Mouse (Mus musculus): Measurements from ENCODE around the gene Yjefn3. TPM values are rescaled to one million over a fixed set of nuclear protein-coding genes. Genes with fewer than 3 reads are reported as not detected.

Yjefn3 gene
- polyA plus RNA-seq, 2 experiments: 0.30 to 0.79 TPM

DNA sequence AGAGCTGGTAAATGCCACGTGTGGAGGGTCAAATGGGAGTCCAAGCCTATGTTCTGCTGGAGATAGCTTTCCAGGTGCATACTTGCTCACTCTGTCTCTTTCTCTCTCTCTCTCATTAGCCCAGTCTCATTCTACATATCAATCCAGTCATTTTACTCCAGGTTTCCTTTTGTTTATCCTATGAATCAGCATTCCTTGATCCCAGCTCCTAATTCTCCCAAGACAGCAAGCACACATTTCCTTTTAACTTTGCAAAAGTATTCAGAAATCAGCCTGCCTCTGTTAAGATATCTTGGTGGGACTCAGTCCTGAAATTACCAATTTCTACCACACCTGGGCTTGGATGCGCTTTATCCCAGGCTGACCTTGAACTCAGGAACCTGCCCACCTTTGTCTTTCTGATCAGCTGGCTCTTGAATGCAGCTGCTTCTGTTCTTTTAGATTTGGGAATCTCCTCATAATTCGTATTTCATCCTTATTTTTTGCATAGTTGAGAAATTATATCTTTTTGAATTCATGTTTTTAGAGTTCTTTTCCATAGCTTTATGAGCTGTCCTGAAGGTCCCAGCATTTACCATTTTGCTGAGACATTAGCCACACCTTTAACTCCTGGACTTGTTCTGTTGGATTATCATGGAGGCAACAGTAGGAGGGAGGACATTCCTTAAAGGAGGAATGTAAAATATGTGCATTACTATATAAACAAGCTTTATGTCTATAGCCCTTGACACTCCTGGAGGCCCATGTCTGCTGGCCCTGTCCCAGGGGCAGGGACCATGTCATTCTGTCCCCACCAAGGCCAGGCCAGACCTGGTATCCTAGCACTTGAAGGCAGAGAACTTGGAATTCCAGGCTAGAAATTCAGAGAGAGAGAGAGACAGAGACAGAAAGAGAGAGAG lies 55.1 kb downstream of the Yjefn3 start:
- 53% methylated on average over 3 of the region's 3 CpGs for WGBS (ENCODE audit: insufficient replicate concordance)
- ATAC-seq (ENCODE audit: insufficient read depth) (no peak), DNase-seq (ENCODE audit: low read depth in 3 of 3, low spot score in 3 of 3) (no peak)
- no peak overlapping the region for H3K4me2 ChIP-seq (ENCODE audit: low read depth)
- no peak for TF ChIP-seq EP300 (IDR thresholded peaks at IDR 0.05; ENCODE audit: low read depth)
- TF ChIP-seq CTCF (IDR thresholded peaks at IDR 0.05; ENCODE audit: low read depth): no peak
- no peaks in the 10 kb centered on the region for H3K9me3 ChIP-seq (ENCODE audit: control insufficient read depth, low read length)
- H3K4me1 ChIP-seq (replicated peaks; ENCODE audit: control insufficient read depth in 2 of 2, insufficient read depth in 2 of 2, low read length in 1 of 2): peaks cover 4 to 19% of the 10 kb centered on the region in 2 experiments; a peak in 3 of 4 replicates
- H3K36me3 ChIP-seq (replicated peaks; ENCODE audit: control insufficient read depth, insufficient read depth, low read depth): no peaks in the 10 kb centered on the region
- no peak overlapping the region for H3K27ac ChIP-seq
- no peaks in the 10 kb centered on the region for H3K27me3 ChIP-seq (ENCODE audit: control insufficient read depth, insufficient read depth, low read length)
- no peak overlapping the region for H3K4me3 ChIP-seq (ENCODE audit: insufficient read depth in 1 of 2, low read depth in 2 of 2, low read length in 2 of 2)
- no peak overlapping the region for H3K9ac ChIP-seq (replicated peaks)

Other genes with a start within 250 kb of the Yjefn3 start
- gene Zfp964, start 248.2 kb downstream of the Yjefn3 start, polyA plus RNA-seq (2012; rRNA removed): 0.30 and 0.32 TPM in 2 replicates
- gene Zfp964, start 248.2 kb downstream of the Yjefn3 start, polyA plus RNA-seq (2014; fragmentation: Nextera tagmentation; extraction: Ambion mirVana): 0.15 and 0.35 TPM in 2 replicates
- gene Zfp869, start 192.0 kb downstream of the Yjefn3 start, polyA plus RNA-seq (2012; rRNA removed): 2.7 and 4.9 TPM in 2 replicates
- 10.0 and 12.3 TPM in 2 replicates for gene Zfp869, start 192.0 kb downstream of the Yjefn3 start, polyA plus RNA-seq (2014; fragmentation: Nextera tagmentation; extraction: Ambion mirVana)
- 1.2 and 1.8 TPM in 2 replicates for gene Zfp963, start 152.7 kb downstream of the Yjefn3 start, polyA plus RNA-seq (2012; rRNA removed)
- gene Zfp963, start 152.7 kb downstream of the Yjefn3 start, polyA plus RNA-seq (2014; fragmentation: Nextera tagmentation; extraction: Ambion mirVana): 1.9 and 2.0 TPM in 2 replicates
- gene Gm20422, start 127.8 kb downstream of the Yjefn3 start, polyA plus RNA-seq (2012; rRNA removed): 0.32 TPM in 1 of 2 replicates, not detected in the other
- gene Gm20422, start 127.8 kb downstream of the Yjefn3 start, polyA plus RNA-seq (2014; fragmentation: Nextera tagmentation; extraction: Ambion mirVana): 1.0 TPM in 1 of 2 replicates, not detected in the other
- gene Atp13a1, start 111.5 kb downstream of the Yjefn3 start, polyA plus RNA-seq (2012; rRNA removed): 19.6 and 24.5 TPM in 2 replicates
- 14.1 and 15.6 TPM in 2 replicates for gene Atp13a1, start 111.5 kb downstream of the Yjefn3 start, polyA plus RNA-seq (2014; fragmentation: Nextera tagmentation; extraction: Ambion mirVana)
- gene Zfp866, start 111.5 kb downstream of the Yjefn3 start, polyA plus RNA-seq (2012; rRNA removed): 4.6 and 6.0 TPM in 2 replicates
- 5.8 and 7.2 TPM in 2 replicates for gene Zfp866, start 111.5 kb downstream of the Yjefn3 start, polyA plus RNA-seq (2014; fragmentation: Nextera tagmentation; extraction: Ambion mirVana)
- gene Gmip, start 94.0 kb downstream of the Yjefn3 start, polyA plus RNA-seq (2012; rRNA removed): 4.8 and 5.8 TPM in 2 replicates
- 1.7 and 3.9 TPM in 2 replicates for gene Gmip, start 94.0 kb downstream of the Yjefn3 start, polyA plus RNA-seq (2014; fragmentation: Nextera tagmentation; extraction: Ambion mirVana)
- gene Lpar2, start 80.3 kb downstream of the Yjefn3 start, polyA plus RNA-seq (2012; rRNA removed): 0.40 and 0.44 TPM in 2 replicates
- gene Lpar2, start 80.3 kb downstream of the Yjefn3 start, polyA plus RNA-seq (2014; fragmentation: Nextera tagmentation; extraction: Ambion mirVana): 0.04 and 0.06 TPM in 2 replicates
- gene Pbx4, start 70.2 kb downstream of the Yjefn3 start, polyA plus RNA-seq (2012; rRNA removed): 2.0 and 2.5 TPM in 2 replicates
- 1.7 and 3.7 TPM in 2 replicates for gene Pbx4, start 70.2 kb downstream of the Yjefn3 start, polyA plus RNA-seq (2014; fragmentation: Nextera tagmentation; extraction: Ambion mirVana)
- gene Cilp2, start 15.0 kb downstream of the Yjefn3 start, polyA plus RNA-seq (2012; rRNA removed): 0.03 and 0.04 TPM in 2 replicates
- gene Cilp2, start 15.0 kb downstream of the Yjefn3 start, polyA plus RNA-seq (2014; fragmentation: Nextera tagmentation; extraction: Ambion mirVana): 0.03 TPM in 1 of 2 replicates, not detected in the other
- gene Tssk6, start 528 bp downstream of the Yjefn3 start, polyA plus RNA-seq (2012; rRNA removed): 0.41 and 0.50 TPM in 2 replicates
- gene Tssk6, start 528 bp downstream of the Yjefn3 start, polyA plus RNA-seq (2014; fragmentation: Nextera tagmentation; extraction: Ambion mirVana): 1.7 and 1.9 TPM in 2 replicates
- gene Ndufa13, start 154 bp downstream of the Yjefn3 start, polyA plus RNA-seq (2012; rRNA removed): 26.2 and 44.8 TPM in 2 replicates
- 109 and 113 TPM in 2 replicates for gene Ndufa13, start 154 bp downstream of the Yjefn3 start, polyA plus RNA-seq (2014; fragmentation: Nextera tagmentation; extraction: Ambion mirVana)
- gene Gatad2a, start 93.7 kb upstream of the Yjefn3 start, polyA plus RNA-seq (2012; rRNA removed): 18.3 and 19.2 TPM in 2 replicates
- gene Gatad2a, start 93.7 kb upstream of the Yjefn3 start, polyA plus RNA-seq (2014; fragmentation: Nextera tagmentation; extraction: Ambion mirVana): 22.7 and 32.9 TPM in 2 replicates
- 19.2 and 19.4 TPM in 2 replicates for gene Mau2, start 140.0 kb upstream of the Yjefn3 start, polyA plus RNA-seq (2012; rRNA removed)
- gene Mau2, start 140.0 kb upstream of the Yjefn3 start, polyA plus RNA-seq (2014; fragmentation: Nextera tagmentation; extraction: Ambion mirVana): 15.6 and 19.6 TPM in 2 replicates
- gene Sugp1, start 140.1 kb upstream of the Yjefn3 start, polyA plus RNA-seq (2012; rRNA removed): 4.7 and 6.2 TPM in 2 replicates
- gene Sugp1, start 140.1 kb upstream of the Yjefn3 start, polyA plus RNA-seq (2014; fragmentation: Nextera tagmentation; extraction: Ambion mirVana): 8.8 and 10.3 TPM in 2 replicates
- gene Tm6sf2, start 170.2 kb upstream of the Yjefn3 start, polyA plus RNA-seq (2012; rRNA removed): 1.2 and 1.3 TPM in 2 replicates
- gene Tm6sf2, start 170.2 kb upstream of the Yjefn3 start, polyA plus RNA-seq (2014; fragmentation: Nextera tagmentation; extraction: Ambion mirVana): 0.85 and 1.3 TPM in 2 replicates
- gene Hapln4, start 180.7 kb upstream of the Yjefn3 start, polyA plus RNA-seq (2012; rRNA removed): 0.05 and 0.06 TPM in 2 replicates
- not detected in 2 replicates for gene Hapln4, start 180.7 kb upstream of the Yjefn3 start, polyA plus RNA-seq (2014; fragmentation: Nextera tagmentation; extraction: Ambion mirVana)
- gene Ncan, start 218.2 kb upstream of the Yjefn3 start, polyA plus RNA-seq (2012; rRNA removed): 0.01 and 0.11 TPM in 2 replicates
- not detected in 2 replicates for gene Ncan, start 218.2 kb upstream of the Yjefn3 start, polyA plus RNA-seq (2014; fragmentation: Nextera tagmentation; extraction: Ambion mirVana)
- gene Nr2c2ap, start 228.6 kb upstream of the Yjefn3 start, polyA plus RNA-seq (2012; rRNA removed): 9.3 and 11.1 TPM in 2 replicates
- 11.8 and 12.0 TPM in 2 replicates for gene Nr2c2ap, start 228.6 kb upstream of the Yjefn3 start, polyA plus RNA-seq (2014; fragmentation: Nextera tagmentation; extraction: Ambion mirVana)
- gene Rfxank, start 236.4 kb upstream of the Yjefn3 start, polyA plus RNA-seq (2012; rRNA removed): 5.3 and 6.4 TPM in 2 replicates
- gene Rfxank, start 236.4 kb upstream of the Yjefn3 start, polyA plus RNA-seq (2014; fragmentation: Nextera tagmentation; extraction: Ambion mirVana): 6.1 and 7.0 TPM in 2 replicates
- gene Borcs8, start 236.8 kb upstream of the Yjefn3 start, polyA plus RNA-seq (2012; rRNA removed): 27.0 and 27.1 TPM in 2 replicates
- 25.1 and 25.4 TPM in 2 replicates for gene Borcs8, start 236.8 kb upstream of the Yjefn3 start, polyA plus RNA-seq (2014; fragmentation: Nextera tagmentation; extraction: Ambion mirVana)
- 0.03 and 0.04 TPM in 2 replicates for gene Mef2b, start 237.0 kb upstream of the Yjefn3 start, polyA plus RNA-seq (2012; rRNA removed)
- gene Mef2b, start 237.0 kb upstream of the Yjefn3 start, polyA plus RNA-seq (2014; fragmentation: Nextera tagmentation; extraction: Ambion mirVana): not detected in 2 replicates